In the genomic region with DNA sequence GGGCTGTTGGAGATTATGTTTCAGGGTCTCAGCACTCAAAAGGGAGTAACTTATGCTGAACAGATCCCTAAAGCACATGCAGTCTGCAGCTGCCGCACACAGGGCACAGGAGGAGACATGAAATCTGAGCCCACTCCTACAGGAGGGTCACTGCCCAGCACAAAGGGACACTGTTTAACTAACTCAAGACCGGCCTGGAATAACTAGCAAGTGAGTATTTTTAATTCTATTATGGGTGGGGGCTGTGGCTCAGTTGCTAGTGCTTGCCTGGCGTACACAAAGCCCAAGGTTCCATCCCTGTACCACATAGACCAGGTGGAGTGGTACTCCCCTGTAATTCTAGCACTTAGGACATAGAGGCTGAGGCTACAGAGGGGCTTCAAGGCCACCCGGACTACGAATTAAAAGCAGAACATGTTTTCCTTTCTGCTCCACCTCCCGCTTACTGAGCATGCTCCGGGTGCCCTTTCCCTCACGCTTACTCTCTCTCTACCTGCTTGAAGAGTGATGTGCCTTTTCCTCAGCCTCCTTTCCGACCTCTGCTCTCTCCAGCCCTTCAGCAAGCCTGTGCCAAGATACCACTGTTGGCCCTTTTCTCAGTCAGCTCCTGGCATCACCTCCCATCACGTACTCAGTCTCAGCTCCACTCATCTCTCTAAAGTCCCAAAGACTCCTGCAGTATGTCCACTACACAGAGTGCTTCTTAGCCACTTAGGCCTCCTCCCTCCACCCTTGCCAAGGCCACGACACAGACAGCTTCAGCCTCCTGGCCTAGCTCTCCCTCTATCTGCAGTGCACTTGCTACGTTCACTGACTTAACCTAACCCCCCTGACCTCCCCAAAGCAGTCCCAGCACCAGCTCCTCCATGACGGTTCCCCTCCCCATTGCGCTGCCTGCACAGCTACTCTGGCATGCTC, we compare ENCODE assay signal across 9 mouse cellular contexts. TPM values are rescaled to one million over a fixed set of nuclear protein-coding genes. Genes with fewer than 3 reads are reported as not detected.
DNase-seq lines count a peak whose midpoint lies in the region; ATAC-seq and TF ChIP-seq lines count a peak whose summit lies in the region.
"Had no signal": no experiment of that assay in that cellular context is flagged by ENCODE, and none has a peak within 500 bp of the region (broad histone marks: within the 10 kb centered on the region; RNA-seq: fewer than 3 reads in every experiment).

No protein-coding gene starts in this region.

- no peak overlapping the region for H3K4me3 ChIP-seq in kidney, adult 2 months (ENCODE audit: insufficient read depth, low read depth, low read length)
- H3K4me3 ChIP-seq in embryonic facial prominence, embryonic 14.5 days (ENCODE audit: low read depth, low read length) = no peak overlapping the region
- H3K4me3 ChIP-seq in limb, embryonic 14.5 days (replicated peaks; ENCODE audit: low read length) = no peak overlapping the region

- peak; percentile 62 for DNase-seq in kidney, adult 2 months
- DNase-seq in kidney, postnatal 10 days = no peak
- DNase-seq in embryo, embryonic 10.5 days (ENCODE audit: low spot score) = peak; percentile 71
- peak; percentile 89 for DNase-seq in embryonic facial prominence, embryonic 14.5 days (ENCODE audit: low spot score)
- DNase-seq in limb, embryonic 14.5 days (ENCODE audit: low spot score) = peak; percentile 52
- DNase-seq in frontal cortex, postnatal 10 days (ENCODE audit: low spot score in 2 of 2) = no peak
- no peak for DNase-seq in frontal cortex, postnatal 36 days (ENCODE audit: low spot score in 2 of 2)
- DNase-seq in urinary bladder, adult 18-20 months (ENCODE audit: low spot score in 2 of 2) = no peak
- DNase-seq: cerebellum, adult 8-10 months had no signal

- H3K27me3 ChIP-seq in kidney, adult 2 months (replicated peaks; ENCODE audit: control insufficient read depth, insufficient read depth, low read length) = no peaks in the 10 kb centered on the region
- H3K27me3 ChIP-seq in embryonic facial prominence, embryonic 14.5 days (replicated peaks; ENCODE audit: control insufficient read depth, insufficient read depth, low read length) = no peaks in the 10 kb centered on the region
- no peaks in the 10 kb centered on the region for H3K27me3 ChIP-seq in limb, embryonic 14.5 days (ENCODE audit: control insufficient read depth, insufficient read depth, low read length)

- peak overlapping the region; percentile 12; the same call in 1 of the 2 replicates for H3K9ac ChIP-seq in embryonic facial prominence, embryonic 14.5 days (ENCODE audit: low read depth, low read length)
- peak overlapping the region; percentile 22; the same call in 1 of the 2 replicates for H3K9ac ChIP-seq in limb, embryonic 14.5 days (ENCODE audit: low read depth, low read length, severe bottlenecking)

- peaks cover 40% of the 10 kb centered on the region for H3K4me1 ChIP-seq in kidney, adult 2 months (ENCODE audit: control insufficient read depth, insufficient read depth, low read length)
- H3K4me1 ChIP-seq in embryonic facial prominence, embryonic 14.5 days (ENCODE audit: control insufficient read depth, insufficient read depth, low read length) = peaks cover 52% of the 10 kb centered on the region
- H3K4me1 ChIP-seq in limb, embryonic 14.5 days (ENCODE audit: control insufficient read depth, insufficient read depth, low read length) = peaks cover 53% of the 10 kb centered on the region

- TF ChIP-seq CTCF in kidney, adult 2 months (conservative IDR thresholded peaks at IDR 0.05; ENCODE audit: insufficient read depth, insufficient read length, low read depth, low read length) = no peak

- WGBS in kidney, adult 2 months = 39% methylated on average over 14 of the region's 14 CpGs
- 28% methylated on average over 14 of the region's 14 CpGs for WGBS in embryonic facial prominence, embryonic 14.5 days
- 31% methylated on average over 14 of the region's 14 CpGs for WGBS in limb, embryonic 14.5 days

- TF ChIP-seq POLR2A in kidney, adult 2 months (IDR thresholded peaks at IDR 0.05; ENCODE audit: low read depth, low read length) = no peak
- TF ChIP-seq POLR2A in limb, embryonic 14.5 days (IDR thresholded peaks at IDR 0.05; ENCODE audit: borderline replicate concordance, extremely low read depth, insufficient read depth, insufficient read length) = no peak

- no peak overlapping the region for H3K27ac ChIP-seq in kidney, adult 2 months (ENCODE audit: insufficient read depth, low read depth, low read length)
- peak overlapping the region; percentile 89 for H3K27ac ChIP-seq in embryonic facial prominence, embryonic 14.5 days (replicated peaks; ENCODE audit: low read depth, low read length)
- peak overlapping the region; percentile 89 for H3K27ac ChIP-seq in limb, embryonic 14.5 days (replicated peaks; ENCODE audit: low read depth, low read length)

- H3K4me2 ChIP-seq in embryonic facial prominence, embryonic 14.5 days (ENCODE audit: low read depth, low read length) = peak overlapping the region; percentile 42
- peak overlapping the region; percentile 31; the same call in 1 of the 2 replicates for H3K4me2 ChIP-seq in limb, embryonic 14.5 days (replicated peaks; ENCODE audit: low read depth, low read length, severe bottlenecking)

- no peaks in the 10 kb centered on the region for H3K36me3 ChIP-seq in kidney, adult 2 months (ENCODE audit: control insufficient read depth, insufficient read depth, low read length)
- H3K36me3 ChIP-seq in embryonic facial prominence, embryonic 14.5 days (ENCODE audit: control insufficient read depth, insufficient read depth, low read length) = no peaks in the 10 kb centered on the region
- no peaks in the 10 kb centered on the region for H3K36me3 ChIP-seq in limb, embryonic 14.5 days (ENCODE audit: control insufficient read depth, insufficient read depth, low read length)

- H3K9me3 ChIP-seq in embryonic facial prominence, embryonic 14.5 days (ENCODE audit: control insufficient read depth, low read length) = no peaks in the 10 kb centered on the region
- H3K9me3 ChIP-seq in limb, embryonic 14.5 days (ENCODE audit: control insufficient read depth, low read length) = no peaks in the 10 kb centered on the region

- ATAC-seq in embryonic facial prominence, embryonic 14.5 days (ENCODE audit: low read depth) = peak; percentile 92
- peak; percentile 90 for ATAC-seq in limb, embryonic 14.5 days (ENCODE audit: low FRiP score, low read depth)

RNA-seq across cellular contexts. Expression of a gene that starts 8.9 kb away (rescaled TPM):
- polyA plus RNA-seq in kidney, adult 2 months (2012; rRNA removed) = 18.9 and 19.5 TPM in 2 replicates
- polyA plus RNA-seq in embryonic facial prominence, embryonic 14.5 days (2014; fragmentation: Nextera tagmentation; extraction: Ambion mirVana) = 11.4 and 12.5 TPM in 2 replicates
- polyA plus RNA-seq in limb, embryonic 14.5 days (2012; rRNA removed) = 22.3 and 22.4 TPM in 2 replicates
- polyA plus RNA-seq in limb, embryonic 14.5 days (2014; fragmentation: Nextera tagmentation; extraction: Ambion mirVana) = 13.1 and 13.5 TPM in 2 replicates

RNA-seq across cellular contexts. Expression of a gene that starts 50.5 kb away (rescaled TPM):
- polyA plus RNA-seq in kidney, adult 2 months (2012; rRNA removed) = 11.2 and 12.3 TPM in 2 replicates
- polyA plus RNA-seq in embryonic facial prominence, embryonic 14.5 days (2014; fragmentation: Nextera tagmentation; extraction: Ambion mirVana) = 15.9 and 16.1 TPM in 2 replicates
- polyA plus RNA-seq in limb, embryonic 14.5 days (2012; rRNA removed) = 24.3 and 29.7 TPM in 2 replicates
- polyA plus RNA-seq in limb, embryonic 14.5 days (2014; fragmentation: Nextera tagmentation; extraction: Ambion mirVana) = 17.7 and 19.5 TPM in 2 replicates

Comparison
In these comparisons a context has a peak if more than half of its experiments do, and no peak if none do; other contexts are left out.
1. DNase-seq: peak in kidney, adult 2 months (single experiment), embryo, embryonic 10.5 days (single experiment), embryonic facial prominence, embryonic 14.5 days (single experiment) and limb, embryonic 14.5 days (single experiment); none in kidney, postnatal 10 days (single experiment), frontal cortex, postnatal 10 days (0 of 2), frontal cortex, postnatal 36 days (0 of 2) and urinary bladder, adult 18-20 months (0 of 2).